Comparison of ENCODE assay signal across 25 mouse cellular contexts in genomic region chr14:46671482-46672225, GRCm38 (mm10).
DNase-seq lines count a peak whose midpoint lies in the region; ATAC-seq and TF ChIP-seq lines count a peak whose summit lies in the region.
"Had no signal": no experiment of that assay in that cellular context is flagged by ENCODE, and none has a peak within 500 bp of the region (broad histone marks: within the 10 kb centered on the region; RNA-seq: fewer than 3 reads in every experiment).

No protein-coding gene starts in this region.

- peaks cover 12% of the 10 kb centered on the region for H3K4me1 ChIP-seq in limb, embryonic 13.5 days
- H3K4me1 ChIP-seq in limb, embryonic 10.5 days = peaks cover 4% of the 10 kb centered on the region
- no peaks in the 10 kb centered on the region for H3K4me1 ChIP-seq in liver, postnatal 0 days (ENCODE audit: insufficient read depth)
- no peaks in the 10 kb centered on the region for H3K4me1 ChIP-seq in limb, embryonic 15.5 days
- no peaks in the 10 kb centered on the region for H3K4me1 ChIP-seq in heart, adult 2 months (ENCODE audit: control insufficient read depth, insufficient read depth, low read length)
- H3K4me1 ChIP-seq: embryonic facial prominence, embryonic 13.5 days; embryonic facial prominence, embryonic 15.5 days; forebrain, embryonic 10.5 days; forebrain, embryonic 12.5 days had no signal

- no peak for TF ChIP-seq POLR2A in heart, adult 2 months (IDR thresholded peaks at IDR 0.05; ENCODE audit: insufficient read depth, low read depth, low read length)

- H3K4me2 ChIP-seq in limb, embryonic 13.5 days (replicated peaks) = no peak overlapping the region
- no peak overlapping the region for H3K4me2 ChIP-seq in liver, postnatal 0 days (ENCODE audit: low read depth, low read length)
- no peak overlapping the region for H3K4me2 ChIP-seq in limb, embryonic 15.5 days
- H3K4me2 ChIP-seq: embryonic facial prominence, embryonic 13.5 days; embryonic facial prominence, embryonic 15.5 days; forebrain, embryonic 12.5 days had no signal

- no peak overlapping the region for H3K9ac ChIP-seq in limb, embryonic 13.5 days
- no peak overlapping the region for H3K9ac ChIP-seq in liver, postnatal 0 days (replicated peaks)
- H3K9ac ChIP-seq in limb, embryonic 15.5 days = no peak overlapping the region
- no peak overlapping the region for H3K9ac ChIP-seq in heart, adult 2 months (ENCODE audit: low read depth, low read length)
- H3K9ac ChIP-seq: embryonic facial prominence, embryonic 13.5 days; embryonic facial prominence, embryonic 15.5 days; forebrain, embryonic 12.5 days had no signal

- TF ChIP-seq EP300 in liver, postnatal 0 days (IDR thresholded peaks at IDR 0.05; ENCODE audit: low read depth) = no peak
- no peak for TF ChIP-seq EP300 in heart, adult 2 months (IDR thresholded peaks at IDR 0.05; ENCODE audit: insufficient read depth, low read depth, low read length)

- no peak overlapping the region for H3K27ac ChIP-seq in limb, embryonic 13.5 days
- H3K27ac ChIP-seq in limb, embryonic 10.5 days = no peak overlapping the region
- no peak overlapping the region for H3K27ac ChIP-seq in liver, postnatal 0 days (ENCODE audit: low read depth)
- H3K27ac ChIP-seq in limb, embryonic 15.5 days = no peak overlapping the region
- H3K27ac ChIP-seq in heart, adult 2 months = no peak overlapping the region
- H3K27ac ChIP-seq: embryonic facial prominence, embryonic 13.5 days; embryonic facial prominence, embryonic 15.5 days; forebrain, embryonic 10.5 days; forebrain, embryonic 12.5 days had no signal

- H3K36me3 ChIP-seq in limb, embryonic 13.5 days = no peaks in the 10 kb centered on the region
- H3K36me3 ChIP-seq in limb, embryonic 10.5 days = no peaks in the 10 kb centered on the region
- no peaks in the 10 kb centered on the region for H3K36me3 ChIP-seq in liver, postnatal 0 days (replicated peaks; ENCODE audit: insufficient read depth, low read length)
- no peaks in the 10 kb centered on the region for H3K36me3 ChIP-seq in limb, embryonic 15.5 days
- H3K36me3 ChIP-seq in heart, adult 2 months (ENCODE audit: control insufficient read depth, insufficient read depth, low read length) = no peaks in the 10 kb centered on the region
- H3K36me3 ChIP-seq: embryonic facial prominence, embryonic 13.5 days; embryonic facial prominence, embryonic 15.5 days; forebrain, embryonic 10.5 days; forebrain, embryonic 12.5 days had no signal

- peak; percentile 80 for ATAC-seq in limb, embryonic 13.5 days (ENCODE audit: low FRiP score, low read depth)
- peak; percentile 72 for ATAC-seq in liver, postnatal 0 days
- ATAC-seq in limb, embryonic 15.5 days (ENCODE audit: insufficient number of reproducible peaks, low FRiP score, low TSS enrichment, low read depth) = 0 out of 2 replicates have a peak, but pooled peaks have one; percentile 10
- ATAC-seq: CD4-positive, CD25-positive, alpha-beta regulatory T cell, adult 4 months; forebrain, embryonic 14.5 days; forebrain, embryonic 16.5 days had no signal

- no peak overlapping the region for H3K4me3 ChIP-seq in limb, embryonic 13.5 days
- H3K4me3 ChIP-seq in limb, embryonic 10.5 days = no peak overlapping the region
- no peak overlapping the region for H3K4me3 ChIP-seq in liver, postnatal 0 days (ENCODE audit: low read depth, low read length)
- no peak overlapping the region for H3K4me3 ChIP-seq in limb, embryonic 15.5 days
- no peak overlapping the region for H3K4me3 ChIP-seq in heart, adult 2 months
- H3K4me3 ChIP-seq: embryonic facial prominence, embryonic 13.5 days; embryonic facial prominence, embryonic 15.5 days; erythroblast, embryonic 14.5 days; forebrain, embryonic 10.5 days; forebrain, embryonic 12.5 days had no signal

- no peak for DNase-seq in limb, embryonic 10.5 days (ENCODE audit: low spot score)
- DNase-seq in liver, postnatal 0 days = no peak
- no peak for DNase-seq in liver
- DNase-seq in heart, adult 2 months = no peak
- DNase-seq: adrenal gland, adult 2 months; adrenal gland, postnatal 10 days; adrenal gland, postnatal 25 days; B cell, adult 2 months; cerebellum, adult 11 months; cerebellum, adult 18-20 months; cerebellum, adult 8-10 months; cerebellum, adult 9-11 months; cerebellum, postnatal 14 days; cerebellum, postnatal 36 days; embryo, embryonic 11 days had no signal

- 0 out of 2 replicates have a peak, but pooled peaks cover 3% of the 10 kb centered on the region for H3K27me3 ChIP-seq in limb, embryonic 13.5 days
- H3K27me3 ChIP-seq in limb, embryonic 10.5 days (ENCODE audit: low read depth, poor library complexity, severe bottlenecking) = 0 out of 2 replicates have a peak, but pooled peaks cover 3% of the 10 kb centered on the region
- H3K27me3 ChIP-seq in liver, postnatal 0 days (ENCODE audit: insufficient read depth, low read length) = no peaks in the 10 kb centered on the region
- no peaks in the 10 kb centered on the region for H3K27me3 ChIP-seq in limb, embryonic 15.5 days
- H3K27me3 ChIP-seq in heart, adult 2 months (ENCODE audit: control insufficient read depth, insufficient read depth, low read length) = no peaks in the 10 kb centered on the region
- H3K27me3 ChIP-seq: embryonic facial prominence, embryonic 13.5 days; embryonic facial prominence, embryonic 15.5 days; forebrain, embryonic 12.5 days had no signal

- intact Hi-C loops in heart, adult 2 months (cut with DNase I) = no loop called here

- H3K79me2 ChIP-seq in heart, adult 2 months (replicated peaks; ENCODE audit: control insufficient read depth, insufficient read depth, low read length) = no peaks in the 10 kb centered on the region

- 62% methylated on average over 9 of the region's 9 CpGs for WGBS in limb, embryonic 13.5 days
- 83% methylated on average over 9 of the region's 9 CpGs for WGBS in limb, embryonic 10.5 days
- 74% methylated on average over 9 of the region's 9 CpGs for WGBS in liver, postnatal 0 days (ENCODE audit: insufficient replicate concordance)
- 55% methylated on average over 9 of the region's 9 CpGs for WGBS in limb, embryonic 15.5 days
- 94% methylated on average over 9 of the region's 9 CpGs for WGBS in heart, adult 2 months

- TF ChIP-seq CTCF in liver, postnatal 0 days (IDR thresholded peaks at IDR 0.05; ENCODE audit: low read depth) = no peak
- TF ChIP-seq CTCF in heart, adult 2 months (IDR thresholded peaks at IDR 0.05) = no peak

- H3K9me3 ChIP-seq in limb, embryonic 13.5 days = peaks cover 7% of the 10 kb centered on the region; the same call in 1 of the 2 replicates
- no peaks in the 10 kb centered on the region for H3K9me3 ChIP-seq in limb, embryonic 10.5 days (replicated peaks)
- H3K9me3 ChIP-seq in liver, postnatal 0 days (ENCODE audit: low read length) = no peaks in the 10 kb centered on the region
- no peaks in the 10 kb centered on the region for H3K9me3 ChIP-seq in limb, embryonic 15.5 days
- H3K9me3 ChIP-seq: embryonic facial prominence, embryonic 13.5 days; embryonic facial prominence, embryonic 15.5 days had no signal

Comparison
In these comparisons a context has a peak if more than half of its experiments do, and no peak if none do; other contexts are left out.
1. ATAC-seq: peak in every context shown above with its lines; median percentile 80 in limb, embryonic 13.5 days; 72 in liver, postnatal 0 days; 10 in limb, embryonic 15.5 days.